Mouse (Mus musculus) testis, adult 2 months (tissue): ENCODE measurements around the gene Slc30a6.

Experiments used
- CTCF ChIP-seq: fragments of 200-500 bp; IDR thresholded peaks from 2 replicates; pipeline ENCODE4 v1.5.1; 2012; ENCODE audit warnings: low read depth, mild to moderate bottlenecking, inconsistent platforms, low read length, moderate library complexity; ENCODE audit not compliant: control insufficient read depth, insufficient read depth, insufficient replicate concordance
- POLR2A ChIP-seq: fragments of 200-500 bp; IDR thresholded peaks from 2 replicates; pipeline ENCODE4 v1.6.1; 2012; ENCODE audit warnings: low read depth, mild to moderate bottlenecking, inconsistent platforms, low read length, moderate library complexity; ENCODE audit not compliant: control insufficient read depth

- TF ChIP-seq CTCF (no peak), POLR2A (no peak)
Measured at GRCm38 (mm10) chr17:74406487-74406886, 11.1 kb downstream of the Slc30a6 start.
